Mouse (Mus musculus): ENCODE data around the gene Lrrc71. TPM values are rescaled to one million over a fixed set of nuclear protein-coding genes. Genes with fewer than 3 reads are reported as not detected.

Lrrc71 gene
- under 1 TPM in 1 of 2 experiments, not detected in 1; 0.79 TPM for total RNA-seq (2021)
- long read RNA-seq, experiment 1: 0 reads
- long read RNA-seq, experiment 2: 0 reads

DNA sequence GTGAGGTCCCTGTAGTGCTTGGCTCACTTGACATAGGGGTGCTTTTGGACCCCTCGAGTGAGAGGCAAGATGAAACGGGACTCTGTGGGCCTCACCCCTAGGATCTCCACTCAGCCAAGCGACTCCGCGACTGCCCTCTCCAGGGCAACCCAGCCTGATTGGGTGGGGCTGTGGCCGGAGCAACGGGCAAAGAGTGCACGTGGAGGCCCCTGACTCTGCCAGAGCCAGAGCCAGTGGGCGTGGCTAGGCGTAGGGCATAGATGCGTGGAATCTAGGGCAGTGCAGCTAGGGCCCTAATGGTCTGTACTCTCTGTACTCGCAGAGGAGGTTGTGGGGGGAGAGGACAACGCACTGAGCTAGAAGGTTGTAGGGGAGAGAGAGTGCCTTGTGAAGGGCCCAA lies at the start of gene Lrrc71:
Lrrc71 (minus strand) TSS at position 195 of the 400 bp plus-strand sequence.
- DNase-seq (ENCODE audit: low spot score in 2 of 2): no peak

- no peak for DNase-seq (ENCODE audit: low spot score in 2 of 2)
These were observed 48.4 kb upstream of the Lrrc71 start, which contains the start of gene Insrr for GRCm38 (mm10) chr3:87796736-87797334. Insrr (plus strand) TSS chr3:87796951.

DNA sequence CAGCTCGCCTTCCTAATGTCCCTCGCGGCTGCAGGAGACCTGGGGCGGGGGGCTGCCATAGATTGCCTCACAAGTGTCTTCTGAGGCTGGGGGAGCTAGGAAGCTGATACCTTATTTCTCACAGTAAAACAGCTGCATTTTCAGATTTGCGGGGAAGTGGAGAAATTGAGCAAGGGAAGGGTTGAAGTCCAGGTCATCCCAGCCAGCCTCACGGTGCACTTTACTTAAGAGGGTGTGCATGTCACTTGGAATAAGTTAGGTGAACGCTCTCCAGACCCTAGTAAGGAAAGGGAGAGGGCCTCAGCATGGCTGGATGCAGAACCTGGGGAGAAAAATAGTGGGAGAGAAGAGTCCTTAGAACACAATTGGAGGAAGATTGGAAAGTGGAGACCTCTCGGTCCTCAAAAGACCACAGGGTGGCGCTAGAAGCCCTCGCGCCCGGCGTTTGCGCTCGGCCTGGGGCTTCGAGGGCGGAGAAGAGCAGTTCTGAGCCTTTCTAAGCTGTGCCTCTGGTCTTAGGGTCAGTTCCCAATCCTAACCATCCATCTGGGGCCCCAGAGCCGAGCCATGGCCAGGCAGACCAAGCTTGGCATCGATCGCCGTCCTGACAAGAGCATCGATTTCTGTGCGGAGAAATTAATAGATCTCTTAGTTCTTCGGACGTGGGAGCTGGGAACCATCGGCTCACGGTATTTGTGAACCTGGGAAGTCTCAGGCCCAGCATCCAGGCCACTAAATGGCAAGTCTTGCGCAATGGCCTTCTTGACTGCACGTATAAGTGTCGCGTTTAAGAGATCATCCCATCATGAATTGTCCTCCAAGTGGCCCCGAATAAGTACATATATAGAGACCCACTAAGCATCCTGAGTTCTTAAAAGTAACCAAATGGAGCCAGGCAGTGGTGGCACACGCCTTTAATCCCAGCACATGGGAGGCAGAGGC lies 47.2 kb upstream of the Lrrc71 start:
- peak; percentile 25 to 45 for DNase-seq (ENCODE audit: low spot score in 2 of 2)

- DNase-seq (ENCODE audit: low spot score in 2 of 2): no peak
These were observed 46.5 kb upstream of the Lrrc71 start, which contains the start of gene Ntrk1 for GRCm38 (mm10) chr3:87794922-87795325. Ntrk1 (minus strand) TSS chr3:87795162.

DNA sequence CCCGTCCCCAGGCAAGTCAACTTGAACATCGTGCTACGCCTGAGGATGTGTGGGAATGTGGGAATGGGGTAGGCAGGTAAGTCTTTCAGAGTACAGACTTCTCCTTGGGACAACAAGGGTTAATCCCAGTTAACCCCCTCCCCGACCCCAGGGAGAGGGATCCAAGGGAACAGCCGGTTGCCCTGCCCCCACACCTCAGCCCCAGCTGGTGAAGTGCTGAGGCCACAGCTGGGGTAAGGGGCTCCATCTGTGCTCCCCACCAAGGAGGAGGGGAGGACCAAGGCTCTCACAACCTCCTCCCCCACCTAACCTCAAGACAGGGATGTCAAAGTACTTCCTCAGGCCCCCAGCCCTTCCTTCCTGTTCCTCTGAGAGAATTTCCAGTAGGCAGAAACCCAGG lies 41.3 kb upstream of the Lrrc71 start:
- DNase-seq (ENCODE audit: low spot score in 2 of 2): no peak

DNA sequence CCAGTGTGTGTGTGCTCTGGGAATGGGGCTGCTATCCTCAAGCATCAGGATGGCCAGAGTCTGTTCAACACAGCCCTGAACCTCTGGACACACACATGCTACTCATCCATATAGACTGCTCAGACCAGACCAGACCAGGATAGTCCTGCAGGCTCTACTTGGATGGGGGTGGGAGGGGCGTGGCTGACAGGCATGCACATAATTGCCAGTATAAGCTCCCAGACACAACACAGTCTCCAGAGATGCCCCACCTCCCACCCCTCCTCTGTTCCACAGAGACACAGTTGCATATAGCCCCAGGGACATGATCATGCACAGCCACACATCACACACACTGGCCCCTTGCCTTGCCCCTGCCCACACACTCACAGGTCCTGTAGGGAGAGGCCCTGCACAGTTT lies 40.8 kb upstream of the Lrrc71 start:
- no peak for DNase-seq (ENCODE audit: low spot score in 2 of 2)

- no peak for DNase-seq (ENCODE audit: low spot score in 2 of 2)
These were observed 37.3 kb upstream of the Lrrc71 start for GRCm38 (mm10) chr3:87785626-87786214.

DNA sequence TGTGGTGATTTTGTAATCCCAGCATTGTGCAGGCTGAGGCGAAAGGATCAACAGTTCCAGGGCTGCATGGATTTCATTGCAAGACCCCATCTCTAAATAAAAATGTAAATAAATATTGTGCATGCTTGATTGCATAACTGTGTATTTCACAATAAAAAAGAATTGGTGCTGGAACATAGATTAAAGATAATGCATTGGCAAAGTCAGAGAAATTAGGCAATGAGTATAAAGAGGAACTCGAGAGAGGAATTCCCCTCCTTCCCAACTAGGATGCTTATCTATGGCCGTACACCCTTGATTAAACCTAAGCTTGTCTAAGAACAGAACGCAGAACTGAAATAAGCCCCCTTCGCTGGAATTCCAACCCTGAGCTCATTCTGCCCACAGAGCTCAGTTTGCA lies 36.7 kb upstream of the Lrrc71 start:
- no peak for DNase-seq (ENCODE audit: low spot score in 2 of 2)

- no peak for DNase-seq (ENCODE audit: low spot score in 2 of 2)
These were observed 35.0 kb upstream of the Lrrc71 start for GRCm38 (mm10) chr3:87783282-87784023.

GRCm38 (mm10) chr3:87779086-87779485 lies 30.7 kb upstream of the Lrrc71 start:
- no peak for DNase-seq (ENCODE audit: low spot score in 2 of 2)

- DNase-seq (ENCODE audit: low spot score in 2 of 2): no peak
These were observed 29.9 kb upstream of the Lrrc71 start for GRCm38 (mm10) chr3:87778283-87778682.

DNA sequence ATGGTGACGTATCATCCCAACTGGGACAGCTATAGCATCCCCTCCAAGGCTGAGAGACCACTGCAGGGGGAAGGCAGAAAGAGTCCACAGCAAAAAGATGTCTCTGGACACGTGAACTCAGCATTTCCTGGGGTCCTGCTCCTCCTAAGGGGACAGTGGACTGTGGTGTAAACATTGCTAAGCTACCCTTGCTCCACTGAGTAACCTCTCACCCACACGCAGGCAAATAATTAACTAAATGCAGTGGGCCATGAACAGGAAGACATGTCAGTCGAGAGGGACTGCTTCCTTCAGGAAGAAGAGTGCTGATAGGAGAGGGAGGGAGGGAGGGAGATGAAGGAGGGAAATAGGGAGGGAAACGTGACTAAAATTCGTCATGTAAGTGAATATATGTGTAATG lies 22.7 kb upstream of the Lrrc71 start:
- DNase-seq (ENCODE audit: low spot score in 2 of 2): no peak

- DNase-seq (ENCODE audit: low spot score in 2 of 2): peak; percentile 36 to 48
These were observed 21.9 kb upstream of the Lrrc71 start for GRCm38 (mm10) chr3:87770280-87770679.

- no peak for DNase-seq (ENCODE audit: low spot score in 2 of 2)
These were observed 21.1 kb upstream of the Lrrc71 start for GRCm38 (mm10) chr3:87769506-87769905.

- DNase-seq (ENCODE audit: low spot score in 2 of 2): peak; percentile 27
These were observed 20.4 kb upstream of the Lrrc71 start for GRCm38 (mm10) chr3:87768844-87769243.

- DNase-seq (ENCODE audit: low spot score in 2 of 2): no peak
These were observed 20.0 kb upstream of the Lrrc71 start for GRCm38 (mm10) chr3:87768431-87768830.

GRCm38 (mm10) chr3:87767764-87768163 lies 19.3 kb upstream of the Lrrc71 start:
- DNase-seq (ENCODE audit: low spot score in 2 of 2): no peak

DNA sequence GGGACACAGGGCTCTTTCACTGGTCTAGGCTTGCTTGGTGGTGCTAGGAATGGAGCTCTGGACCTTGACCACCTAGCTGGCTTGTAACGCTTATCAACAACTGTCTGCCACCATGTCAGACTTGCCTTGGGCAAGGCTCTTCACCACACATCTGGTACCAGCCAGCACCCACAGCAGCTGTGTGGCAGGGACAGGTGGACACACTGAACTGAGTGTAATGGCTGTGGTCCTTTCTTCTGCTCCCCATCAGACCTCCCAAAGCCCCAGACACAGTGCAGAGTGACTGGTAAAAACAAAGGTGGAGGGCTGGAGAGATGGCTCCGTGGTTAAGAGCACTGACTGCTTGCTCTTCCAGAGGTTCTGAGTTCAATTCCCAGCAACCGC lies 17.9 kb upstream of the Lrrc71 start:
- no peak for DNase-seq (ENCODE audit: low spot score in 2 of 2)

DNA sequence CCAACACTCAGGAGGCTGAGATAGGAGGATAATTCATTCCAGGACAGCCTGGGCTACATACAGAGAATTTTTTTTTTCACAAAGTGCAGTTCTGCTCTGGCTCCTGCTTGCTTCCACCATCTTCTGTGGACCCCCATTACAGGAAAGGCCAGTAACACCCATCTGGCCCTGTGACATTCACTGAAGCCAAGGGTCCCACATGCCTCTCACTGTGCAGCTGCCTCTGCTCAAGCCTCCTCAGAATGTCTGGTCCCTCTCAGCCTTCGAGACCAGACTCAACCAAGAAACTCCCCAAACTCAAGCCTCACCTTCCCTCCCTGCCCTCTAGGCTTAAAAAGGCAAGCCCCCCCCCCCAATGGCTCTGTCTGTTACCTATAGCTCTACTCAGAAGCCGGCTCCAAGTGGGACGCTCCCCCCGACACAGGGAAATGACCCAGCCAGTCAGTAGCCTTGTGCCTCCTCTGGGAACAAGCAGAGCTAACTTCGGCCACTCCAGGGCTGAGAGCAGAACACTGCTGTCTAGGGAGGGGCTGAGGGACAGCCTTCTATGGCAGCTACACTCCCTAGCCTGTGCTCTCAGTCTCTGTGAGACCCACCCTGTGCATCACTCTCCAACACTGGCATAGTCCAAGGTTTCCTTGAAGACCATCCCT lies 17.3 kb upstream of the Lrrc71 start:
- DNase-seq (ENCODE audit: low spot score in 2 of 2): no peak

- no peak for DNase-seq (ENCODE audit: low spot score in 2 of 2)
These were observed 16.7 kb upstream of the Lrrc71 start for GRCm38 (mm10) chr3:87765091-87765490.

- DNase-seq (ENCODE audit: low spot score in 2 of 2): peak in 1 of 2 experiments; percentile 45
These were observed 16.1 kb upstream of the Lrrc71 start for GRCm38 (mm10) chr3:87764506-87764905.
